Mouse (Mus musculus): ENCODE results near the gene Tgfb2. TPM values are rescaled to one million over a fixed set of nuclear protein-coding genes. Genes with fewer than 3 reads are reported as not detected.

The Tgfb2 gene
- polyA plus RNA-seq, 1 experiment from 2014 or later: 20.1 TPM

DNA sequence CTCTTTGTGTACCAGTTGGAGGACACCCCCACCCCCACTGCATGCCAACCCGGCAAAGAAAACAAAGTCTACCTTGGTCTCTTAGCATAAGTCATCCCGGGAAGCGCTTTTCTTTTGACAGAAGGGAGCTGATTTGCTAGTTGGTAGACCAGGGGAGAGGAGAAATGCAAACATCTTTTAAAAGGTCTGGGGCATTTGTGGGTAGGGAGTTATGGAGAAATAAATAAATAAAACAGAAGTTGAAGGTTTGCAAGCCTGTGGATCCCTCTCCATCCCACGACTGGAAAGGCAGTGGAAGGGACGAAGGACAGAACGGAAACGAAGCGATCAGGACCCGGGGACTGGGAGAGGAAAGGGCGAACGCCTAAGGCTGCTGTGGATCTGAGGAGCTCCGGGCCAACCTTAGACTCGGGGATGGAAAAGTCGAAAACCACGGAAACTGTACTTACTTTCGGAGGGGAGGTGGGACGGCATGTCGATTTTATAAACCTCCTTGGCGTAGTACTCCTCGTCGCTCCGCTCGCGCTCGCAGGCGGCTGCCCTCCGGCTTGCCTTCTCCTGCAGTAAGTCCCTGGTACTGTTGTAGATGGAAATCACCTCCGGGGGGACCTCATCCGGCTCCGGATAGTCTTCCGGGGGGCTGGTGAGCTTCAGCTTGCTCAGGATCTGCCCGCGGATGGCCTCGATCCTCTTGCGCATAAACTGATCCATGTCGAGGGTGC, 1.6 kb downstream of the Tgfb2 start:
- under 1% methylated on average over 36 of the region's 36 CpGs for WGBS
- peaks cover 14% of the 10 kb centered on the region for H3K4me1 ChIP-seq (ENCODE audit: control insufficient read depth, insufficient read depth, low read length)
- H3K27ac ChIP-seq (ENCODE audit: low read length): no peak overlapping the region
- no peaks in the 10 kb centered on the region for H3K36me3 ChIP-seq (ENCODE audit: control insufficient read depth, insufficient read depth, low read length)
- peaks cover 7% of the 10 kb centered on the region for H3K27me3 ChIP-seq (ENCODE audit: control insufficient read depth, insufficient read depth, low read depth, low read length)
- no peaks in the 10 kb centered on the region for H3K9me3 ChIP-seq (replicated peaks; ENCODE audit: control insufficient read depth, low read length, poor library complexity, severe bottlenecking)
- 0 out of 2 replicates have a peak, but pooled peaks have one; percentile 15 for ATAC-seq
- H3K4me3 ChIP-seq (ENCODE audit: low read depth, low read length): peak overlapping the region; percentile 60
- H3K9ac ChIP-seq (ENCODE audit: low read depth, low read length): peak overlapping the region; percentile 17
- peak overlapping the region; percentile 79 for H3K4me2 ChIP-seq (ENCODE audit: low read length)

DNA sequence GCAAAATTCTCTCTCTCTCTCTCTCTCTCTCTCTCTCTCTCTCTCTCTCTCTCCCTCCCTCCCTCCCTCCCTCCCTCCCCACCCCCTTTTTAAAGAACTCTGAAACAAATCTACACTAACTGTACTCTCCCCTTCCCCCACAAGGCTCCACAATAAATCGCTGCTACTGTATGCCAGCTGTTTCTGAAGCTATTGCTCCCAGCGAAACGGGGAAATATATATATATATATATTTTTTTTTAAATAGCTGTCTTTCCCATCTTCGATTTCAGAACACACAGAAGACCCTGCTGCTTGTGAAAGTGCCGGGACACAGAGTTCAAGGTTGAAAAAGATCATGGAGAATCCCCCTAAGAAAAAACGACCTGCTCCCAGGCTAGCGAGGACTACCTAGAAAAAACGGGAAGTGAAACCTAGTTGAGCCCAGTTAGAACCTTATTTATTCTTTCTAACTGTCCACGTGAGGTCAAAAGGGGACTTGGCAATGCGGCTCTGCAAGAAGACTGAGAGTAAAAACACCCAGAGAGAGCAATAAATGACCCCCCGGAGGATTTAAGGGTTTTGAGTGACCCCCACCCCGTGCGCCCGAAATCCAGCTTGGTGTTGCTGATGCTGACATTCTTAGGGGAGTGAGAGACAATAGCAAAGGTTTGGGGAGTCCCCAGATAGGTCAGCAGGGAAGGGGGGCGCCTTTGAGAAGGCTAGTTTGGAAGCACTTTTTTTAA, 2.4 kb downstream of the Tgfb2 start:
- H3K4me2 ChIP-seq (ENCODE audit: low read length): peak overlapping the region; percentile 79
- H3K4me1 ChIP-seq (ENCODE audit: control insufficient read depth, insufficient read depth, low read length): peaks cover 14% of the 10 kb centered on the region
- H3K4me3 ChIP-seq (ENCODE audit: low read depth, low read length): peak overlapping the region; percentile 60
- no peaks in the 10 kb centered on the region for H3K36me3 ChIP-seq (ENCODE audit: control insufficient read depth, insufficient read depth, low read length)
- 1% methylated on average over 15 of the region's 15 CpGs for WGBS
- no peak for ATAC-seq
- H3K9me3 ChIP-seq (replicated peaks; ENCODE audit: control insufficient read depth, low read length, poor library complexity, severe bottlenecking): no peaks in the 10 kb centered on the region
- peak overlapping the region; percentile 17; the same call in 1 of the 2 replicates for H3K9ac ChIP-seq (ENCODE audit: low read depth, low read length)
- no peak overlapping the region for H3K27ac ChIP-seq (ENCODE audit: low read length)
- peaks cover 7% of the 10 kb centered on the region for H3K27me3 ChIP-seq (ENCODE audit: control insufficient read depth, insufficient read depth, low read depth, low read length)

DNA sequence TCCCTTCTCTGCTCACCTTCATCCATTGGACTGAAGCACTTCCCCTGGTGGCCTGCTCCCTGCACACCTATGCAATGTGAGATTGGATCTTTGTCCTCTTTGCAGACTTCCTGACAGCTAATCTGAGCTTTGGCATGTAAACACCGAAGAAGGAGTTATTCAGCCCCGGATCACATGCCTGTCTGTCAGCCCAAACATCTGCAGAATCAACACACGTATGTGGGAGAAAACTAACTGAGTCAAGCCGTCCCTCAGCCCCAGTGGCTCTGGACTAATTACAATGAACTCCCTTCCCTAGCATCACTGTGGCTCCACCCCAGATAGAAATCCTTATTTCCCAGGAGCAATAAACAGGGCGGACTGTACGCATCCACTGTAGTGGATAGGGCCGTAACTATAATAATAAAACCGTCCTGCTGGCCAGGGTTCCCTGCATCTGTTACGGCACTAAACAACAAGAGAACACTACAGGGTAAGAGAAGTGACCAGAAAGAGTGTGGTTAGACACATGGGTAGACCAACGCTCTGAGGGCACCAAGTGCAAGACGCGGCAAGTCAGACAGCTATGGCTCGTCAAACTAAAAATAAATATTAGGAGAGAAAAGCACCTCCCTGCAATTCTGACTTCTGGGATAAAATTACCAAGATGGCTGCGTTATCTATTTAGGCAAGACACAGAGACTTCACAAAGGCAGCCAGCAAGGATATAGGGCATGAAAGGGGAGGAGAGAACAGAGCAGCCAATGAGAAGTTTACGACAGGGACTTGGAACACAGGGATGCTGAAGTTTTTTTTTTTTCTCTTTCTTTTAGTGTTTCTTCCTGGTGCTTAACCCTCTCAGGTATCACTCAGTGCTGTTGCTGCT, 3.2 kb downstream of the Tgfb2 start:
- peak overlapping the region; percentile 60 for H3K4me3 ChIP-seq (ENCODE audit: low read depth, low read length)
- no peak overlapping the region for H3K27ac ChIP-seq (ENCODE audit: low read length)
- H3K4me1 ChIP-seq (ENCODE audit: control insufficient read depth, insufficient read depth, low read length): peaks cover 14% of the 10 kb centered on the region
- ATAC-seq: no peak
- H3K4me2 ChIP-seq (ENCODE audit: low read length): peak overlapping the region; percentile 79
- H3K9ac ChIP-seq (ENCODE audit: low read depth, low read length): 0 out of 2 replicates have a peak overlapping the region, but pooled peaks have one; percentile 11
- WGBS: 27% methylated on average over 15 of the region's 15 CpGs
- H3K27me3 ChIP-seq (ENCODE audit: control insufficient read depth, insufficient read depth, low read depth, low read length): peaks cover 7% of the 10 kb centered on the region
- H3K36me3 ChIP-seq (ENCODE audit: control insufficient read depth, insufficient read depth, low read length): no peaks in the 10 kb centered on the region
- H3K9me3 ChIP-seq (replicated peaks; ENCODE audit: control insufficient read depth, low read length, poor library complexity, severe bottlenecking): no peaks in the 10 kb centered on the region

DNA sequence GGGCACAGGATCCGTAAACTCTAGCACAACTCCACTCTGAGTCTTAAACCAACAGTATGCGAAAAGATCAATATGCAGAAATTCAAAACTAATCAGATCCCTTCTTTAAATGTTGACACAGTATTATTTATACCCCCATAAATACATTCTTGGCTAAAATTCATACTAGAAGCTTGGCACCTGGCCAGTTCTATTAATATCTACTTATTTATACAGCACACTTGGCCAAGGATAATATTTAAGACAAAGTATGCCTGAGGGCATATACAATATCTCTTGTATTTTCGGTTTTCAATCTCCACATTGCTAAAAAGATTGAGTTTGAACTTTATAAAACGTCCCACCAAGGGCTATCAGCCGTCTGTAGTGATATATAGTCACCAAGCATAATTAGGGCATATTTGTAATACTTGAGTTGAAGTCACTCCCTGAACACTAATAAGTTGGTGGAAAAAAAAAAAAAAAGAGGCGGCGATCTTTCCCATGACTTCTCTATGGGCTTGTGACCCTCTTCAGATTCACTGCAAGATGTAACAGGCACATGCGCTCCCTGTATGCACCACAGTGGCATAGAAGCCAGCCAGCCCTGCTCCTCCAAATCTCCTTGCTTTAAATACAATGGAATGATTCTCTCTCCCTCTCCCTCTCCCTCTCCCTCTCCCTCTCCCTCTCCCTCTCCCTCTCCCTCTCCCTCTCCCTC, 4.4 kb downstream of the Tgfb2 start:
- H3K4me3 ChIP-seq (ENCODE audit: low read depth, low read length): no peak overlapping the region
- 69% methylated on average over 8 of the region's 8 CpGs for WGBS
- no peaks in the 10 kb centered on the region for H3K36me3 ChIP-seq (ENCODE audit: control insufficient read depth, insufficient read depth, low read length)
- no peaks in the 10 kb centered on the region for H3K9me3 ChIP-seq (replicated peaks; ENCODE audit: control insufficient read depth, low read length, poor library complexity, severe bottlenecking)
- no peak for ATAC-seq
- H3K9ac ChIP-seq (ENCODE audit: low read depth, low read length): no peak overlapping the region
- peaks cover 14% of the 10 kb centered on the region for H3K4me1 ChIP-seq (ENCODE audit: control insufficient read depth, insufficient read depth, low read length)
- no peak overlapping the region for H3K27ac ChIP-seq (ENCODE audit: low read length)
- no peak overlapping the region; the same call in 1 of the 2 replicates for H3K4me2 ChIP-seq (ENCODE audit: low read length)
- H3K27me3 ChIP-seq (ENCODE audit: control insufficient read depth, insufficient read depth, low read depth, low read length): peaks cover 6% of the 10 kb centered on the region

DNA sequence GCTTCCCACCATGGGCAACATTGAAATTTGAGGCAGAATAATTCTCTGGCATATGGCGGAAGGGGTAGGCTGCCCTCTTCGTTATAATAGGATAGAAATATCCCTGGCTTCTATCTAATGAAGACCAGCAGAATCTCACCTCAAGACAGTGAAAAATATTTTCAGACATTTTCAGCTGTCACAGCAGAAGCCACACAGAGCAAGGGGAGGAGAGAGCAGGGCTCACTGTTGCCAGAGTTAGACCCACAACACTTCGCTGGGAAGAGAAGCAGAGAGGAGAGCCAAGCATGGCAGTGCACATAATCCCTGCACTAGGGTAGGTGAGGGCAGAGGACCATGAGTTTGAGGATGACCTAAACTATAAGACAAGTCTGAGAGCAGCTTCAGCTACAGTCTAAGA, 5.3 kb downstream of the Tgfb2 start:
- ATAC-seq: no peak
- H3K9ac ChIP-seq (ENCODE audit: low read depth, low read length): no peak overlapping the region
- H3K27ac ChIP-seq (ENCODE audit: low read length): no peak overlapping the region
- 87% methylated on average over 3 of the region's 3 CpGs for WGBS
- H3K9me3 ChIP-seq (replicated peaks; ENCODE audit: control insufficient read depth, low read length, poor library complexity, severe bottlenecking): no peaks in the 10 kb centered on the region
- H3K36me3 ChIP-seq (ENCODE audit: control insufficient read depth, insufficient read depth, low read length): no peaks in the 10 kb centered on the region
- H3K27me3 ChIP-seq (ENCODE audit: control insufficient read depth, insufficient read depth, low read depth, low read length): peaks cover 5% of the 10 kb centered on the region
- H3K4me1 ChIP-seq (ENCODE audit: control insufficient read depth, insufficient read depth, low read length): peaks cover 11% of the 10 kb centered on the region
- no peak overlapping the region for H3K4me2 ChIP-seq (ENCODE audit: low read length)
- H3K4me3 ChIP-seq (ENCODE audit: low read depth, low read length): no peak overlapping the region

DNA sequence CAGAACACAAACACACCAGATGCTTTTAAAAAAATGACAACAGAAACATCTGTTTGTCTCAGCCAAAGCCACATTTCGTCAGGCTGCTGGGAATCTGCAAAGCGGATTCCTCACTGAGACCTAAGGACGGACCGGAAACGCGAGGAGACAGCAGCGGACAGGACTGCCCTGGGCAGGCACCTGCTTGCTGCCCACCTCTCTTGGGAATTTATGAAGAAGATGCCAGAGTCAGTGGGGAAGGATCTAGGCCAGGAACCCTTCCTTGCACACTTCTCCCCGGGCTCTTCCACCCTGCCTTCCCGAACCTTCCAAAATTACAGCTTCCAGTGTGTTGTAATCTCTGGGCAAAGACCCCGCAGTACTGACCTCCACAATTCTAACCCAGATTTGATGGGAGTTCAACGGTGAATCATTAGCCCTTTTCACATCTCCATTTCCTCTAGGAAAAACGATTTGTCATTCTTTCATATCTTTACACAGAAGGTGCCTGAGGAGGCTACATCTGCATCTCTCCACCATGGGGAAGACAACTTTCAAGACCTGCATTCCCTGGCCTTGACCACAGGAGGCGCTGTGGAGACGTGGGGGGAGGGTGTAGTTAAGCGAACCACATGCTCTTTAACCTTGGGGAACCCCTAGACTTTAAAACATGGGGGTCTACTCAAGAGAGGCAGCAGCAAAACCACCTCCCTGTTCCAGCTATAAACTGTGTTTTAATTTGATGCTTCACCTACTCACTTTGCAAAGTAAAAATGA, 7.0 kb downstream of the Tgfb2 start:
- H3K9ac ChIP-seq (ENCODE audit: low read depth, low read length): no peak overlapping the region
- H3K9me3 ChIP-seq (replicated peaks; ENCODE audit: control insufficient read depth, low read length, poor library complexity, severe bottlenecking): no peaks in the 10 kb centered on the region
- ATAC-seq: no peak
- no peaks in the 10 kb centered on the region for H3K36me3 ChIP-seq (ENCODE audit: control insufficient read depth, insufficient read depth, low read length)
- H3K4me3 ChIP-seq (ENCODE audit: low read depth, low read length): no peak overlapping the region
- peaks cover 5% of the 10 kb centered on the region for H3K27me3 ChIP-seq (ENCODE audit: control insufficient read depth, insufficient read depth, low read depth, low read length)
- no peak overlapping the region for H3K27ac ChIP-seq (ENCODE audit: low read length)
- peaks cover 5% of the 10 kb centered on the region; the same call in 1 of the 2 replicates for H3K4me1 ChIP-seq (ENCODE audit: control insufficient read depth, insufficient read depth, low read length)
- 77% methylated on average over 15 of the region's 15 CpGs for WGBS
- H3K4me2 ChIP-seq (ENCODE audit: low read length): no peak overlapping the region

DNA sequence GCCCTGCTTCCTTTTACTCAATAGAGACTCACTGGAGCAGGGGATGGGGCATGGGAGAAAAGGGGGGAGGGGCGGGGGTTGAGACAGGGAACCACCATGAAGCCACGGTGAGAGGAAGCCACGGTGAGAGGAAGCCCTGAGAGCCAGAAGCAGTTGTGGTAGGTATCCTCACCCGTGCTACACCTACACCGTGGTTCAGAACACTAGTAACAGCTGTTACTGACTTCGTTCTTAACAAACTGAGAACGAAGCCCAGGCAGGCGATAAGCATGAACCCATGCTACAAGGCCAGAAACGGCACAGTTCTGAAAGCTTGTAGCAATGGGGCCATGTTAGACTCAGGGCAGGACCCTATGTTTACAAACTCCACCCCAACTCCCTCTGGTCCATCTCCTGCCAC, 9.6 kb downstream of the Tgfb2 start:
- Histone ChIP-seq H3K27me3 (ENCODE audit: control insufficient read depth, insufficient read depth, low read depth, low read length) (no peaks in the 10 kb centered on the region), H3K9ac (ENCODE audit: low read depth, low read length) (no peak overlapping the region), H3K4me3 (ENCODE audit: low read depth, low read length) (no peak overlapping the region), H3K27ac (ENCODE audit: low read length) (no peak overlapping the region), H3K4me1 (ENCODE audit: control insufficient read depth, insufficient read depth, low read length) (no peaks in the 10 kb centered on the region), H3K36me3 (ENCODE audit: control insufficient read depth, insufficient read depth, low read length) (no peaks in the 10 kb centered on the region), H3K9me3 (replicated peaks; ENCODE audit: control insufficient read depth, low read length, poor library complexity, severe bottlenecking) (no peaks in the 10 kb centered on the region), H3K4me2 (ENCODE audit: low read length) (no peak overlapping the region)
- ATAC-seq: no peak
- 91% methylated on average over 9 of the region's 9 CpGs for WGBS

DNA sequence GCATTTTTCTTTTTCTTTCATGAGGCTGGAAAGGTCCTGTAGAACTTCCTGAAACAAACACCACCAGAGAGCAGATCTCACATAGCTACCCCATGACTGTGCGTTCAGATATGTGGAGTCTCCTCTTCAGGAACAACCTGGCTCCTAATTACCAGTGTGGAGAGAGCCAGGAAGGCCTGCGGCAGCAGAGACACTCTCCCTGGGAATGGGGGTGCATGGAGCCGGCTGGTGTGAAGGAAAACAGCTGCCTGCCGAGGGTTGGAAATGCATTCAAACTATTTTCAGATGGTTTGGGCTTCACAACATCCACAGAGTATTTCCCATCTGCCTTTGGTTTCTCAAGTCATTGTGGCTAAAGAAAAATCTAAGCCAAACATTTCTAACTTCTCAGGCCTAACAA, 10.4 kb downstream of the Tgfb2 start:
- no peaks in the 10 kb centered on the region for H3K4me1 ChIP-seq (ENCODE audit: control insufficient read depth, insufficient read depth, low read length)
- H3K4me3 ChIP-seq (ENCODE audit: low read depth, low read length): no peak overlapping the region
- H3K36me3 ChIP-seq (ENCODE audit: control insufficient read depth, insufficient read depth, low read length): no peaks in the 10 kb centered on the region
- H3K27me3 ChIP-seq (ENCODE audit: control insufficient read depth, insufficient read depth, low read depth, low read length): no peaks in the 10 kb centered on the region
- no peak for ATAC-seq
- H3K9ac ChIP-seq (ENCODE audit: low read depth, low read length): no peak overlapping the region
- no peak overlapping the region for H3K27ac ChIP-seq (ENCODE audit: low read length)
- WGBS: 83% methylated on average over 4 of the region's 4 CpGs
- H3K4me2 ChIP-seq (ENCODE audit: low read length): no peak overlapping the region
- no peaks in the 10 kb centered on the region for H3K9me3 ChIP-seq (replicated peaks; ENCODE audit: control insufficient read depth, low read length, poor library complexity, severe bottlenecking)
